Mouse (Mus musculus): Measurements from ENCODE around the gene Rhbdl1. TPM values are rescaled to one million over a fixed set of nuclear protein-coding genes. Genes with fewer than 3 reads are reported as not detected.

The Rhbdl1 gene
- polyA plus RNA-seq (2014; fragmentation: Nextera tagmentation; extraction: Ambion mirVana) = 2.8 and 3.3 TPM in 2 replicates

- peak within 1 kb of the TSS; percentile 44 for H3K4me3 ChIP-seq (ENCODE audit: low read depth, low read length)
- peaks cover 34% of the 10 kb centered on the region for H3K36me3 ChIP-seq (ENCODE audit: control insufficient read depth, insufficient read depth, low read length)
- ATAC-seq (ENCODE audit: low read depth) (peak; percentile 20; the same call in 1 of the 2 replicates), DNase-seq (ENCODE audit: low spot score) (peak; percentile 73)
- peak within 1 kb of the TSS; percentile 67 for H3K9ac ChIP-seq (ENCODE audit: low read depth, low read length)
- no peaks in the 10 kb centered on the region for H3K9me3 ChIP-seq (ENCODE audit: control insufficient read depth, low read length)
- H3K4me2 ChIP-seq (ENCODE audit: low read depth, low read length) = peak within 1 kb of the TSS; percentile 88
- WGBS = under 1% methylated on average over 19 of the region's 29 CpGs
- H3K27me3 ChIP-seq (replicated peaks; ENCODE audit: control insufficient read depth, insufficient read depth, low read length) = no peaks in the 10 kb centered on the region
- peak within 1 kb of the TSS; percentile 44 for H3K27ac ChIP-seq (replicated peaks; ENCODE audit: low read depth, low read length)
- peaks cover 21% of the 10 kb centered on the region for H3K4me1 ChIP-seq (ENCODE audit: control insufficient read depth, insufficient read depth, low read length)
Observed at GRCm38 (mm10) chr17:25837076-25837410, at the start of gene Rhbdl1. Gene Rhbdl1, minus strand, starts transcription at chr17:25837295.

DNA sequence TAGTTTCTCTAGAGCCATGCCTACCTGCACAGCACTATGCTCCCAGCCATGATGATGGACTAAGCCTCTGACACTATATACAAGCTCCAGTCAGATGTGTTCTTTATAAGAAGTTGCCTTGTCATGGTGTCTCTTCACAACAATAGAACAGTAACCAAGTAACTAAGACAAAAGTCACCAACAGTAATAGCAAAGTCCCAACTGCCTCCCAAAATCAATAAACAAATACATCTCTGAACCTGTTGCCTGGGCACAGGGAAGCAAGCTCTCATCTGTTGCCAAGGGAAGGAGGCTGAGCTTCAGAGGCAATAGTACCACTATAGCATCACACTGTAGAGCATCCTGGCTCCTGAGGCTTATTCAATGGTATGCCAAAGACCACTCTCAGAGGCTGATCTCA lies 49.7 kb upstream of the Rhbdl1 start:
- Histone ChIP-seq H3K27ac (replicated peaks; ENCODE audit: low read depth, low read length) (no peak overlapping the region), H3K9ac (ENCODE audit: low read depth, low read length) (no peak overlapping the region), H3K4me1 (ENCODE audit: control insufficient read depth, insufficient read depth, low read length) (no peaks in the 10 kb centered on the region), H3K4me2 (ENCODE audit: low read depth, low read length) (no peak overlapping the region), H3K27me3 (replicated peaks; ENCODE audit: control insufficient read depth, insufficient read depth, low read length) (no peaks in the 10 kb centered on the region), H3K4me3 (ENCODE audit: low read depth, low read length) (no peak overlapping the region), H3K36me3 (ENCODE audit: control insufficient read depth, insufficient read depth, low read length) (peaks cover 65% of the 10 kb centered on the region), H3K9me3 (ENCODE audit: control insufficient read depth, low read length) (no peaks in the 10 kb centered on the region)
- ATAC-seq (ENCODE audit: low read depth) (no peak), DNase-seq (ENCODE audit: low spot score) (no peak)

DNA sequence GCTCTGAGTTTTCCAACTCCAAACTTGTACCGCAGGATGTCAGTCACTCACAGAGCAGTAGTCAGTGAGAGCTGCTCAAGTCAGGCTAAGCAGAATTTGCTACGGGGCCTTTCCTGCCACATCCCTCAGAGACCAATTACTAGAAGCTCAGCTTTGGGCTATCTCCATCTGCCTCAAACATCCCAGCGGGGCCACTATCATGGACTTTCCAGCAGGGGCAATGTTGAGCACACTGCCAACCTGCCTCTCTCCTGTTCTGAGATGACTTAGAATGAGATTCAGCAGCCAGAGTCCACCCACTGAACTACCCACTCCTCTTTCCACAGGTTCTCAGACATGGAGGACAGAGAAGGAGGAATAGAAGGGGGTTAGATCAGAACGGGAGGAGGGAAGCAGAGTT lies 48.5 kb upstream of the Rhbdl1 start:
- Histone ChIP-seq H3K27ac (replicated peaks; ENCODE audit: low read depth, low read length) (no peak overlapping the region), H3K4me1 (ENCODE audit: control insufficient read depth, insufficient read depth, low read length) (no peaks in the 10 kb centered on the region), H3K9ac (ENCODE audit: low read depth, low read length) (no peak overlapping the region), H3K4me2 (ENCODE audit: low read depth, low read length) (no peak overlapping the region), H3K4me3 (ENCODE audit: low read depth, low read length) (no peak overlapping the region), H3K36me3 (ENCODE audit: control insufficient read depth, insufficient read depth, low read length) (peaks cover 68% of the 10 kb centered on the region), H3K9me3 (ENCODE audit: control insufficient read depth, low read length) (no peaks in the 10 kb centered on the region), H3K27me3 (replicated peaks; ENCODE audit: control insufficient read depth, insufficient read depth, low read length) (no peaks in the 10 kb centered on the region)
- 34% methylated on average over 4 of the region's 4 CpGs for WGBS
- DNase-seq (ENCODE audit: low spot score) = no peak
- 0 out of 2 replicates have a peak, but pooled peaks have one; percentile 23 for ATAC-seq (ENCODE audit: low read depth)

- no peaks in the 10 kb centered on the region for H3K4me1 ChIP-seq (ENCODE audit: control insufficient read depth, insufficient read depth, low read length)
- no peak overlapping the region for H3K4me3 ChIP-seq (ENCODE audit: low read depth, low read length)
- no peak overlapping the region for H3K4me2 ChIP-seq (ENCODE audit: low read depth, low read length)
- DNase-seq (ENCODE audit: low spot score) = no peak
- 92% methylated on average over 3 of the region's 3 CpGs for WGBS
- no peaks in the 10 kb centered on the region for H3K9me3 ChIP-seq (ENCODE audit: control insufficient read depth, low read length)
- no peak overlapping the region for H3K9ac ChIP-seq (ENCODE audit: low read depth, low read length)
- peaks cover 56% of the 10 kb centered on the region for H3K36me3 ChIP-seq (ENCODE audit: control insufficient read depth, insufficient read depth, low read length)
- H3K27ac ChIP-seq (replicated peaks; ENCODE audit: low read depth, low read length) = no peak overlapping the region
- no peak for ATAC-seq (ENCODE audit: low read depth)
- H3K27me3 ChIP-seq (replicated peaks; ENCODE audit: control insufficient read depth, insufficient read depth, low read length) = no peaks in the 10 kb centered on the region
Observed at GRCm38 (mm10) chr17:25883824-25884223, 46.7 kb upstream of the Rhbdl1 start.

- no peaks in the 10 kb centered on the region for H3K27me3 ChIP-seq (replicated peaks; ENCODE audit: control insufficient read depth, insufficient read depth, low read length)
- DNase-seq (ENCODE audit: low spot score) (no peak), ATAC-seq (ENCODE audit: low read depth) (no peak)
- H3K4me3 ChIP-seq (ENCODE audit: low read depth, low read length) = no peak overlapping the region
- H3K27ac ChIP-seq (replicated peaks; ENCODE audit: low read depth, low read length) = no peak overlapping the region
- no peaks in the 10 kb centered on the region for H3K9me3 ChIP-seq (ENCODE audit: control insufficient read depth, low read length)
- H3K9ac ChIP-seq (ENCODE audit: low read depth, low read length) = no peak overlapping the region
- H3K4me1 ChIP-seq (ENCODE audit: control insufficient read depth, insufficient read depth, low read length) = no peaks in the 10 kb centered on the region
- WGBS = 85% methylated on average over 8 of the region's 8 CpGs
- H3K4me2 ChIP-seq (ENCODE audit: low read depth, low read length) = no peak overlapping the region
- peaks cover 56% of the 10 kb centered on the region for H3K36me3 ChIP-seq (ENCODE audit: control insufficient read depth, insufficient read depth, low read length)
Observed at GRCm38 (mm10) chr17:25883268-25883667, 46.2 kb upstream of the Rhbdl1 start.

- 25% methylated on average over 5 of the region's 5 CpGs for WGBS
- Histone ChIP-seq H3K4me1 (ENCODE audit: control insufficient read depth, insufficient read depth, low read length) (no peaks in the 10 kb centered on the region), H3K9ac (ENCODE audit: low read depth, low read length) (no peak overlapping the region), H3K4me3 (ENCODE audit: low read depth, low read length) (no peak overlapping the region), H3K4me2 (ENCODE audit: low read depth, low read length) (no peak overlapping the region), H3K36me3 (ENCODE audit: control insufficient read depth, insufficient read depth, low read length) (peaks cover 51% of the 10 kb centered on the region), H3K27ac (replicated peaks; ENCODE audit: low read depth, low read length) (no peak overlapping the region), H3K9me3 (ENCODE audit: control insufficient read depth, low read length) (no peaks in the 10 kb centered on the region), H3K27me3 (replicated peaks; ENCODE audit: control insufficient read depth, insufficient read depth, low read length) (no peaks in the 10 kb centered on the region)
- ATAC-seq (ENCODE audit: low read depth) (no peak), DNase-seq (ENCODE audit: low spot score) (no peak)
Observed at GRCm38 (mm10) chr17:25882306-25882705, 45.2 kb upstream of the Rhbdl1 start.

GRCm38 (mm10) chr17:25881691-25882090 lies 44.6 kb upstream of the Rhbdl1 start:
- ATAC-seq (ENCODE audit: low read depth) = no peak
- no peak for DNase-seq (ENCODE audit: low spot score)
- Histone ChIP-seq H3K27me3 (replicated peaks; ENCODE audit: control insufficient read depth, insufficient read depth, low read length) (no peaks in the 10 kb centered on the region), H3K36me3 (ENCODE audit: control insufficient read depth, insufficient read depth, low read length) (peaks cover 49% of the 10 kb centered on the region), H3K4me3 (ENCODE audit: low read depth, low read length) (no peak overlapping the region), H3K27ac (replicated peaks; ENCODE audit: low read depth, low read length) (no peak overlapping the region), H3K9ac (ENCODE audit: low read depth, low read length) (no peak overlapping the region), H3K4me2 (ENCODE audit: low read depth, low read length) (no peak overlapping the region), H3K9me3 (ENCODE audit: control insufficient read depth, low read length) (no peaks in the 10 kb centered on the region), H3K4me1 (ENCODE audit: control insufficient read depth, insufficient read depth, low read length) (no peaks in the 10 kb centered on the region; the same call in 1 of the 2 replicates)
- 35% methylated on average over 4 of the region's 4 CpGs for WGBS

DNA sequence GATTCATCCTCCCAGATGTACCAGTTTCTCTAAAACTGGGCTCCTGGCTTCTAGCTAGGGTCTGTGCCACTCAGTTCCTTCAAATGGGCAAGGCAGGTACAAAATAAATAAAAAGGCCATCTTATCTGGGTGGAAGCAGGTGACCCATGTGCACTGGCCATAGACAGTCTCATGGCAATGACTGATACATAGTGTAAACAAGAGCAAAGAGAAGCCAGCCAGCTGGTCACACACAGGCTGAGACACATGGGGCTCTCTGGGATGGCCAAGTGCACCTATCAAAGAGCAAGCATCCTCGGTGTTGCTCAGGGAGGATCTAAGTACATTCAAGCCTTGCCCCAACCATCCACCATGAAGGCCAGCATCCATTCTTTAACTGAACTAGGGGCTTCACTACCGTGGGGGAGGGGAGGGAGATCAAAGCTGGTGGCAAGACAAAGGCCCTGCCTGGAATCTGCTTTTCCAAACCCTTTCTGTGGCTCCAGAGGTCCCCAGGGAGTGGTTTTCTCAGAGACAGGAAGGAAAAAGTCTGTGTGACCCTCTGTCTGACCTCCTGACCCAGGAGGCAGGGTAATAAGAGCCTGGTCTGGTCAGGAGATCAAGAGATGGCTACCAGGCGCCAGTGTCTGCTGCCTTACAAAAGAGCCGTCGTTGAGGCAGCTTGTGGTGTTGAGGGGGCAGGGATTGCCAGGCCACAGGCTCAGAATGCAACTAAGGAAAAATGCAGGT lies 44.0 kb upstream of the Rhbdl1 start:
- Histone ChIP-seq H3K9me3 (ENCODE audit: control insufficient read depth, low read length) (no peaks in the 10 kb centered on the region), H3K4me1 (ENCODE audit: control insufficient read depth, insufficient read depth, low read length) (peaks cover 5% of the 10 kb centered on the region; the same call in 1 of the 2 replicates), H3K27me3 (replicated peaks; ENCODE audit: control insufficient read depth, insufficient read depth, low read length) (no peaks in the 10 kb centered on the region), H3K4me3 (ENCODE audit: low read depth, low read length) (no peak overlapping the region), H3K36me3 (ENCODE audit: control insufficient read depth, insufficient read depth, low read length) (peaks cover 49% of the 10 kb centered on the region), H3K9ac (ENCODE audit: low read depth, low read length) (no peak overlapping the region), H3K4me2 (ENCODE audit: low read depth, low read length) (no peak overlapping the region), H3K27ac (replicated peaks; ENCODE audit: low read depth, low read length) (no peak overlapping the region)
- no peak for DNase-seq (ENCODE audit: low spot score)
- ATAC-seq (ENCODE audit: low read depth) = no peak
- 2% methylated on average over 5 of the region's 5 CpGs for whole genome bisulfite sequencing

Measured in embryonic facial prominence, embryonic 14.5 days (tissue).